Mouse (Mus musculus): Measurements from ENCODE around the gene Zscan29. TPM values are rescaled to one million over a fixed set of nuclear protein-coding genes. Genes with fewer than 3 reads are reported as not detected.
A peak's percentile ranks its signal among the peaks of the same experiment; 100 is the strongest.

Zscan29 gene
- total RNA-seq (2014; fragmentation: Nextera tagmentation): 15.0 and 16.4 TPM in 2 replicates
- 12.6 and 12.8 TPM in 2 replicates for total RNA-seq (2017)

DNA sequence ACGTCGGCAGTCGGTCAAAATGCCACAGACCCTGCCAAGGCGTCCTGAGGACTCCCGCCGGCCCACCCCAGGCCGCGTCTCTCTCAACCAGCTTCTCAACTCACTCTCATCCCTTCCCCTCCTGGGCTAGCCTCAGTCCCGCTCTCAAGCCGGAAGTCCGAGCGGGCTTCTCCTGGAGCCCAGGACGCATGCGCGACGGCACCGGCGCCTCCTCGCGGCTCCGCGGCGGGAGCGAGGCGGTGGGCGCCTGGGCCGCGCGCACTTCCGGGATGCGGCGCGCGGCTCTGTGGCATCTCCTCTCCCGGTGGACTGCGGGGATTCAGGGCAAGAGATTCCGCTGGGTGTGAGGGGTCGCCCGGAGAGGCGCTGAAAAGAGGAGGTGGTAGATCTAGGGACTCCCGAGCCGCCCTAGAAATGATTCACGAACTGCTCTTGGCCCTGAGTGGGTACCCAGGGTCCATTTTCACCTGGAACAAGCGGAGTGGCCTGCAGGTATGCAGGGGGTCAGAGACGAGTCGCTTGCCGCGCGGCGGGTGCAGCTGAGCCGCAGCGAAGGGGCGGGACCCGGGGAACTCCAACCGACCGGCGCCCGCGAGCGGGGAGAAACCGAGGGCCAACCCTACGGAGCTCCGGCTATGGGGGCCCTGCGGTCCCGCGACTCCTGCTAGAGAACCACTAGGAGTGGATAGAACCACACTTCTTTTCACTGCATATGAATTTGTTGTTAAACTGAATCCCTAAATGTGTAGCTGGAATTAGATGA lies at the start of gene Zscan29:
Gene Zscan29, minus strand, starts transcription at position 146 of the 763 bp plus-strand sequence.
- ATAC-seq (replicated peaks; ENCODE audit: low FRiP score, low TSS enrichment, poor library complexity, severe bottlenecking): peak; percentile 84

DNA sequence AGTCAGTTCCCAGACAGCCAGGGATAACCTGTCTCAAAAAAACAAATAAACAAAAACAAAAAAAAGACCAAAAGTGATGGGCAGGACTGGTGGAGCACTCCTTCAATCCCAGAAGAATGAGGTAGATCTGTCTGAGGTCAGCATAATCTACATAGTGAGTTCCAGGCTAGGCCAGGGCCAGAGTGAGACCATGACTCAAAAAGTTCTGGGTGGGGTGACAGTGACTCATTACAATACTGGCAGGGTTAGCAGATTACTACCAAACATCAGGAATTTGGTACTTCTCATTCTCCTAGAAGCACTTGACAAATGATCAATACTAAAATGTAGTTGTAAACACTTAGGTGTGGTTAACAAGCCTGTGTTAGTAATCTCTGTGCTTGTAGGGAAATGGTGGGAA lies 49.1 kb upstream of the Zscan29 start:
- no peak for ATAC-seq (replicated peaks; ENCODE audit: low FRiP score, low TSS enrichment, poor library complexity, severe bottlenecking)

DNA sequence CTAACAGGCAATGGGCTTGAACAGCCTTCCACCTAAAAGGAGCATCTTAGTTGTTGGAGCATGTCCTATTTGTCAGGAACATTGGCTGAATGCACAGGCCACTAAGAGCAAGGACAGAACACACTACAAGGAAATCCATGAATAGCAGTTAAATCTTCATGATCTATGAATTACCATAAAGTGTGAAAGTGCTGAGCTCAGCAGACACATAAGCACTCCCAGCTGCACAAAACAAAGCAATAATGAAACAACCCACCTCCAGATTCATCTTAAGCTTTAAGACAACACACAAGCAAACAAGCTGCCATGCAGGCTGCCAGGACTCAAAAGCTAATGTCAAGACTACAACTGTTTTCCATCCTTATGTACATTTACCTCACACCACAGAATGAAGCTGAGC lies 48.3 kb upstream of the Zscan29 start:
- no peak for ATAC-seq (replicated peaks; ENCODE audit: low FRiP score, low TSS enrichment, poor library complexity, severe bottlenecking)

DNA sequence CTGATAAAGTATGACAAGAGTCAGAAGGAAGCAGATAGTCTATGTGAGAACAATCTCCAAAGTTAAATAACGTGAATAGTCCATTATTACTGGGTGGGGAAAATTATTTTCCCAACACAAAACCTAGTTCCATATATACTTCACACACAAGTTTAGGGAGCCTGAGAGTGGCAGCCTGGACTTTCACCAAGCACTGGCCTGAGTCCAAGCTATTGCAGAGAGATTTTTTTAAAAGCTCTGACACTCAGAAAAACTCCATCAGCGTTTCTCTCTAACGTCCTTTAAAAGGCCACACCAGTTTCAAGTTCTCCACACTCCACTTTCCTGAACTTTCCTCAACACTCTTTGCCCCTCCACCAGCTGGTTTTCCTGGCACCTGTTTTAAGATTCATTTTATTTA lies 43.6 kb upstream of the Zscan29 start:
- ATAC-seq (replicated peaks; ENCODE audit: low FRiP score, low TSS enrichment, poor library complexity, severe bottlenecking): no peak

DNA sequence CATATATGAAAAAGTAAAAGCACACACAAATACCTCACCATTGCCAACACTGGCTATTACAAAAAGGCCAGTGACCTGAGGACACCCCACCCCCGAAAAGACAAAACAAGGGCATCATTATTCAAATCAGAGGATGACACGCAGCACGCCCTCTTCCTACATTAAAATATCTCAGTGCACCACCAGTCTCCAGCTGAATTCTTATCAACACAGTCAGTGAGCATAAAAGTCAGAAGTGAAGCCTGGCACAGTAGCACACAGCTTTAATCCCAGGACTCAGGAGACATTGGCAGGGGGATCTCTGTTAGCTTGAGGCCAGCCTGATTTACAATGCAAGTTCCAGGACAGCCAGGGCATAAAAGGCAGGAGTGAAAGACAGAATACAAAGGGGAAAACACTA lies 35.6 kb upstream of the Zscan29 start:
- peak; percentile 90 for ATAC-seq (replicated peaks; ENCODE audit: low FRiP score, low TSS enrichment, poor library complexity, severe bottlenecking)

DNA sequence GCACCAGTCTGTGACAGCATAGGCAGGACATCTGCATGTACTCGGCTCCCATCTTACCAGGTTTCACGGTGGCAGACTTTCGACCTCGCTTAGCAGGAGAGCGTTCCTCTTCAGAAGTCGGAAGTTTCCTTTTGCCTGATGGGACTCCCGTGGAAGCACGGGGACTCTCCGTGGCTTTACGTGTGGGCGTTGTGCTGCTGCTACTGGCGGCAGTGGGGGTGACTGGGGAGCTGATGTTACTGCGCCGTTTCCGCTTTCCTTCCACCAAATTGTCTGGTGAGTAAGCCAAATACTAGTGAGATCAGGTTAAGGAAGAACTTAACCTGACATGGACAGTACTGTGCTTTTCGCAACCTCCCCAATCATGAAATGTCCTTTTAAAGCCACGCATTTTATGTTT lies 33.4 kb upstream of the Zscan29 start:
- ATAC-seq (replicated peaks; ENCODE audit: low FRiP score, low TSS enrichment, poor library complexity, severe bottlenecking): no peak

DNA sequence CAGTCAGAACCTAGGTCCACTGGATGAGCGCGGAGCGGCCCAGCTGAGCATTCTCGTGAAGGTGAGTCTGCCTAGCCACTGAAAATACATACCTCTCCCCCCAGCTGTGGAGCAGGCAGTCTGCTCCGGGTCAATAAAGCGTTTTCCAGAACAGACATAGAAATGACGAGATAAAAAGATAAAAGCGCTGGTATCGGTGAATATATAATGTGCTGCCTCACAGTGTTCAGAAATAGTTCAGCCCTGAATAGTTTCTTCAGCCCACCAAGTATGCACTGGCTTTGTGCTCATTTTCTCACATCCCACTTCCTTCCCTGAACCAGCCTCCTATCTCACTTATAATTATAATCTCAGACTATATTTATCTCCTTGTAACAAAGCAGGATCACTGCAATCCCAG lies 24.5 kb upstream of the Zscan29 start:
- ATAC-seq (replicated peaks; ENCODE audit: low FRiP score, low TSS enrichment, poor library complexity, severe bottlenecking): no peak

DNA sequence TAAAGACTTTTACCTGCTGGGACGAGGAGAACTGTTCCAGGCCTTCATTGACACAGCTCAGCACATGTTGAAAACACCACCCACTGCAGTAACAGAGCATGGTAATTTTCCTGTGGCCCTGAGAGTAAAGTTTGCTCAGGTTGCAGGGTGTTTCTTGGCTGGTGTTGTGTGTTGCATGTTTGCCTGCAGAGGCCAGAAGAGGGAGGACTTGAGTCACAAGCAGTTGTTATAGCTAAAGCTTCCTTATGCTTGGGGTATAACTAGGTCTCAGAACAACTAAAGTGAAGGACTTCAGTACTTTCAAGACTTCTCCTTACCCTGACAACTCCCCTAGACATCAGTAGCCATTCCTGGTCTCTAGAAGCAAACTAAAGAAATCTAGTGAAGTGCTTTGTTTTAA lies 17.6 kb upstream of the Zscan29 start:
- ATAC-seq (replicated peaks; ENCODE audit: low FRiP score, low TSS enrichment, poor library complexity, severe bottlenecking): no peak

DNA sequence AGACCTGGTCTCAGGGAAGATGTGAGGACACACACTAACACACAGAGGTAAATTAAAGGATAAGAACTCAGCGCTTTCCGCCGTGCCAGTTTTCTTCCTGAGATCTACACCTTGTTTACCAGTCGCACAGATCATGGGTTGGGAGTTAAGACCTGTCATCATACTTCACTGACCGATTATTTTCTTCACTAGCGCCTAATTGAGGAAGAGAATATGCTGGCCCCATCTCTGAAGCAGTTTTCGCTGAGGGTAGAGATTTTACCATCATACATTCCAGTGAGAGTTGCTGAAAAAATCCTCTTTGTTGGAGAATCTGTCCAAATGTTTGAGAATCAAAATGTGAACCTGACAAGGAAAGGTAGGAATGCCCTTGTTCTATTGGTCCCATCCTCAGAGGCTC lies 13.2 kb upstream of the Zscan29 start:
- no peak for ATAC-seq (replicated peaks; ENCODE audit: low FRiP score, low TSS enrichment, poor library complexity, severe bottlenecking)

DNA sequence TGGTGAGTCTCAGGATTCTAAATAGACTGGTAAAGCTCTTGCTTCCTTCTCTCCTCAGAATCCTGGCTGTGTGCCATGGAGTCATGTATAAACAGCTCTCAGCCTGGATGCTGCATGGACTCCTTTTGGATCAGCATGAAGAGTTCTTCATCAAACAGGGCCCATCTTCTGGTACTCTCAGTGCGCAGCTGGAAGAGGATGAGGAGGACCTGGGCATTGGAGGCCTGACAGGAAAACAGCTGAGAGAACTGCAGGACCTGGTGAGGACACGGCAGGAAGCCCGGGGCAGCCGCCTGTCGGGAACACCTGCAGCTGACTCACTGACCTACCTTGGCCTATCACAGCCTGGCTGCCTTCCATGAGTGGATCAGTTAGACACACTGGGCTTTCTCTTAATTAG lies 12.5 kb upstream of the Zscan29 start:
- no peak for ATAC-seq (replicated peaks; ENCODE audit: low FRiP score, low TSS enrichment, poor library complexity, severe bottlenecking)

DNA sequence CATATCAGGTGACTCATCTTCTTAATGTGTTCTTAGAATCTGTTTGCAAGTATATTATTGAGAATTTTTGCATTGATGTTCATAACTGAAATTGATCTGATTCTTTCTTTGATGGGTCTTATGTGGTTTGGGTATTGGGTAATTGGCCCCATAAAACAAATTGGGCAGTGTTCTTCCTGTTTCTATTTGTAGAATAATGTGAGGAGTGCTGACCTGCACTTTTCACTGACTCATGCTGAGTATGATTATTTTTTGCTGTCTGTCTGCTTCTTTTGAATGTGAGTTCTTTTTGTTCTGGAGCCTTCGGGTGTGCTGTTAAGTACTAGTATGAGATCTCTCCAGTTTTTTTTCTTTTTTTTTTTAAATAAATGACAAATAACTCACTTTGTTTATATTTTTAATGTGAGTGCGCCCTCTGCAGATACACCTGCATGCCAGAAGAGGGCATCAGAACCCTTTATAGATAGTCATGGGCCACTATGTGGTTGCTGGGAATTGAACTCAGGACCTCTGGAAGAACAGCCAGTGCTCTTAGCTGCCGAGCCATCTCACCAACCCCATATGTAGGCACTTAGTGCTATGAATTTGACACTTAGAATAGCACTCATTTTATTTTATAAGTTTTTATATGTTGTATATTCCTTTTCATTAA lies 8.0 kb upstream of the Zscan29 start:
- no peak for ATAC-seq (replicated peaks; ENCODE audit: low FRiP score, low TSS enrichment, poor library complexity, severe bottlenecking)

DNA sequence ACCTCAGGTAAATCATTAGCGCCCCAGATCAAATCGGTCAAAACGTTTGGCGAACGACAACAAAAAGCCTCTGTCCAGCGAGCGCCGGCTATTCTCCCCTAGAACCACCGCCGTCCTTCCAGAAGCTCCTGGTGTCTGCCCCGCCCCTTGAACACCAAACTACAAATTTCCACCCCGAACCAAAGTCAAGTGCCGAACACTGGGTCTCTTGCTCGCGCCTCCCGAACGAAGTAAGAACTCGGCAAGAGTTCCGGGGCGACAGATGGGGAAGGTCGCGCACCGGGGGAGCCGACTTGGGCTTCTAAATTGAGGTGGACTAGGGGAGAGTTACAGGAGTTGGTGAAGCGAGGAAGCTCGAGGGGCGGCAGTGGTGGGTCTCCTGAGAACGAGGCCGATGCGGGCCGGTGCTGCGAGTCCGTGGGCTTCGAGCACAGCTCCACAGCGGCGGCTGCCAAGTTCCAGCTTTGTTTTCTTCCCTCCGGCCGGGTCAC lies 399 bp downstream of the Zscan29 start, which contains the start of gene Tubgcp4:
Gene Tubgcp4, plus strand, starts transcription at position 174 of the 491 bp plus-strand sequence.
- peak; percentile 49 for ATAC-seq (replicated peaks; ENCODE audit: low FRiP score, low TSS enrichment, poor library complexity, severe bottlenecking)

DNA sequence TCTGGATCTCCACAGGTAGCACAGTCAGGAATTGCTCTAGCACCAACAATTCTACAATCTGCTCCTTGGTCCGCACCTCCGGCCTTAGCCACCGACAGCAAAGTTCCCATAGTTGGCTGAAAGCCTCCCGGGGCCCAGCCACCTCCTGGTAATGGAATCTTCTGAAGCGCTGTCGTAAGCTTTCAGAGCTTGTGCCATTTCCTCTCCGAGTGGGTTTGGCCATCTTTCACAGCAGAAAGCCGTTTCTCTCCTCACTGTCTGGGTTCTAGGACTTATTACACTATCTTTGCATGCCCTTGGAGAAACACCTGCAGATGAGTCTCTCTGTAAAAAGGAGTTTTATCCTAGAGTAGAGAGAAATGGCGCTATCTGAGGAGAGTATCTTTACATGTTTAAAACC lies 1.0 kb downstream of the Zscan29 start:
- ATAC-seq (replicated peaks; ENCODE audit: low FRiP score, low TSS enrichment, poor library complexity, severe bottlenecking): no peak

DNA sequence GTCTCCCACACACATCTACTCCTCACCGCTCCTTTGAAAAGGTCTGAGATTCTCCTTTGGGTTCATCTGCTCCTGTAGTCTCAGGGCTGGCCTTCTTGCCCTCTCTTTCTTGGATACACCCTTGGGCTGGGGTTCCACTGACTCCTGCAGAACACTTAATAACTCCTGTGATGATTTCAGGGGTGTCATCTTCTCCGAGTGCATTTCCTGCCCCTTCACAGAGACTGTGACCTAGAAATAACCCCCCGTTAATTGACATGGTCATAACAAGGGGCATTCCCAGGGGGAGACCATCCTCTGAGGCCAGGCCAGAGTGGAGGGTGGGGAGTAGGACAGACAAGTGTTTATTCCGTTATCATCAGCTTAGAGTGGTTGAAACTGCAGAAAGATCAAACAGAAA lies 1.8 kb downstream of the Zscan29 start:
- no peak for ATAC-seq (replicated peaks; ENCODE audit: low FRiP score, low TSS enrichment, poor library complexity, severe bottlenecking)

DNA sequence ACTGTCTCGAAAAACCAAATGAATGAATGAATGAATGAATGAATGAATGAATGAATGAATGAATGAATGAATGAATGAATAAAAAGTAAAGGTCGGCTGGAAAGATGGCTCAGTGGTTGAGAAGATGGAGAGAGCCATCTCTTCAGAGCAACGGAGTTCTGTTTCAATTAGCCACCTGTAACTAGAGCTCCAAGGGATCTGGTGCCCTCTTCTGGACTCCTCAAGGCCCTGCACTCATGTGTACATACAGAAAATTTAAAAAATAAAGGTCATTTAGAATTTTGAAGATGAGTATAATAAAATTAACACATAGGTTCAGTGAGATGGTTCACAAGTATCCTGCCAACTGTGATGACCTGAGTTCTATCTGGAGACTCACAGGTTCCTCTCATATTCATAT lies 17.8 kb downstream of the Zscan29 start:
- ATAC-seq (replicated peaks; ENCODE audit: low FRiP score, low TSS enrichment, poor library complexity, severe bottlenecking): no peak

DNA sequence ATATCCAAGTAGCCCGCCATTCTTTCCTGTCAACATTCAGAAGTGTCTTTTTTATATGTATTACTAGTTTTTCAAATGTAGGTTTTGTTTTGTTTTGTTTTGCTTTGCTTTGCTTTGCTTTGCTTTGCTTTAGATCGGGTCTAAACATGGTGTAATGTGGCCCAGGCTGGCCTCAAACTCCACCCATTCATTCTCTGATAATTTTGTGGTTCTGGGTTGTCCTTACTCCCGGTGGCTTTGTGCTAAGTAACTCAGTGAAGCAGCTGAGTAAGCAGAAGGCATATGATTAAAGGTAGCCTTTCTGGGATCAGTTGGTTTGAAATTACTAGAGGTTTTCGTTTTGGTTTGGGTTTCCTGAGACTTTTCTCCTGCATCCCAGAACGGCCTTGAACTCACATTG lies 21.2 kb downstream of the Zscan29 start:
- ATAC-seq (replicated peaks; ENCODE audit: low FRiP score, low TSS enrichment, poor library complexity, severe bottlenecking): peak; percentile 61; the same call in 1 of the 2 replicates

DNA sequence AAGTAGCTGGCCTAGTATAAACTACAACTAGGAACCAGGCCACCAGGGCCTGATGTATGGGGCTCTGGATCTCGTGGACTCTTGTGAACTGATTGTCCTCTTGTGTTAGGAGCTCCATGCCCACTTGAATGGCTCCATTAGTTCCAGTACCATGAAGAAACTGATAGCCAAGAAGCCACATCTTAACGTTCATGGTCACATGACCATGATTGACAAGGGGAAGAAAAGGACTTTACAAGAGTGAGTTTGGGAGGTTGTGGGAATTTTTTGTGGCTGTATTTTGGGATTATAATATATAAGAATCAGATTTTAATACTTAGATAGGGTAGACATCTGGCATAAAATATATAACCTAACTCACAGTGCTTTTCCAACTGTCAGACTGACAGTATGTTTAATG lies 28.5 kb downstream of the Zscan29 start:
- no peak for ATAC-seq (replicated peaks; ENCODE audit: low FRiP score, low TSS enrichment, poor library complexity, severe bottlenecking)

DNA sequence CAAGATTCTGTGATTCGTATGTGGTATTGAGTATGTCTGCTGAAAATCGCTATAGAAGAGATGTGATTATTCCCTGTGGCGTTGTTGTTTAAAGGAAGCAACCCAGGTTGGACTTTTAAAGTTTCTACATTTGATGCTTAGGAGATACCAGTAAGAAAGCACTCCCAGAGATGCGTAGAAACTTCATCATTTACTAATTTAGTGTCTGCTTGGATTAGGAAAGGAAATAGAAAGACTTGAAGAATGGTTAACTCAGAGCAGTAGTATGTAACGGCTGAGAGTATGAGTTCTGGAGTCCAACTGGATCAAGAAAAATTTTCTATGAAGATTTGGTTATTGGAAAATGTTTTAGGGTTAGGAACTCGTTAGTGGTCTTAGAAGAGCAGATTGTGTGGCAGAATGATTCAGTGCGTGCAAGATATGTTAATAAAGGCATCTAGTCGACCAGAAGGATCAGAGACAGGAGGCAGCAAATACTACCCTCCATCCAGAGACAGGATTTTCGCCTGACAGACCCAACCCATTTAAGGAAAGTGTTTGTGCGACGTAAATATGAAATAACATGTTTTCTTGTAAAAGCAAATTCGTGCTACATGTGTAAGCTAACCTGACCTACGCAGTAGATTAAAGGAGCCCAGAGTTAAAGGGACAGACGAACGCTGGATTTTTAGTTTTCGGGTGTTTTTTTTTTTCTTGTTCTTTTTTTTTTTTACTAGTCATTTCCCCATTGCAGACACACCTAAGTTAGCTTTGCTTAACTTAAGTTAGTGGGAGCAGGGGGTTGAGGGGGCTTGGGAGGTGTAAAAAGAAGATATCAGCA lies 29.5 kb downstream of the Zscan29 start:
- no peak for ATAC-seq (replicated peaks; ENCODE audit: low FRiP score, low TSS enrichment, poor library complexity, severe bottlenecking)

DNA sequence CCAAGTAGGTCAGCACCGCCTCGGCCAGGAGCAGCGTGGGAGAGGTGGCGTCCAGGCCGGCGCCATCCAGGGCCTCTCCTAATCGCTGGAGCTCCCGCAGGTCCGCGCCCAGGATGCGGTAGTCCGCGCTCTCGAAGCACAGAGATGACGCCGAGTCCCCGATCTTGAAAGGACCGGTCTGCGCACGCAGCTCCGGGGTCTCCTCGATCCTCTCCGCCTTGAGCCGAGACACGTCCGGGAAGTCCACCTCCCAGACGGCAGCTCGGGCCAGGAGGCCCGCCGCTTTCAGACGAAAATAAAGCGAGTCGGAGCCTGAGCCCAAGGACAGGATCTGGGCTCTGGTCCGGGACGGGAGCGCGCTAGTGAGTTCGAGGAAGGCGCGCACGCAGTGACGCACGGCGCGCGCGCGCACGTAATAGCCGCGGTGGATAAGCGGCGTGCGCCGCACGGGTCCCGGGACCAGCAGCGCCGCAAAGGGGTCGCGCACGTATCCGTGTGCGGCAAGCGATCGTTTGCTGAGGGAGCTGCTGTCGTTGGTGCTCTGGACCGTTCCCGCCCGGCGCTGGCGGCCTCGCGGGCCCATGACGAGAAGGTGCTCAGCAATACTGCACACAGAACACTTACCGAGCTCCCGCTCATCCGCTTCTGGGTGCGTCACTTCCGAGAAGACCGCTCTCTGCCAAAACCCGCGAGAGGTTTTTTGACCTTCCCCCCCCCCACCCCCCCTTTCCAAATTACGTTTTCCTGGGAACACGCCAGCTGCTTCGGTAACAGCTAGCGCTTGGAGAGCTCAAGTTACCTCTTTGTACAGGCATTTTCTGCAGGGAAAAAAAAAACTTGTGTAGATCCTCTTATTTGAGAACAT lies 30.7 kb downstream of the Zscan29 start, which contains the start of the genes Adal and Lcmt2:
Gene Adal, plus strand, starts transcription at position 411 of the 865 bp plus-strand sequence.
Gene Lcmt2, minus strand, starts transcription at position 636 of the 865 bp plus-strand sequence.
- ATAC-seq (replicated peaks; ENCODE audit: low FRiP score, low TSS enrichment, poor library complexity, severe bottlenecking): peak; percentile 78
